Mouse (Mus musculus) MEL (cell line): Measurements from ENCODE around the gene Epha2. TPM values are rescaled to one million over a fixed set of nuclear protein-coding genes. Genes with fewer than 3 reads are reported as not detected.

Source experiments
- DNase-seq: peaks from one replicate; pipeline ENCODE4 v3.0.0; 2011; ENCODE audit warnings: low read depth, low spot score
- H3K27ac ChIP-seq: 2 replicates; pipeline ENCODE4 v1.5.1; 2012; ENCODE audit warnings: low read depth, mild to moderate bottlenecking, control low read depth, low read length, moderate library complexity; ENCODE audit not compliant: control insufficient read depth
- H3K27me3 ChIP-seq, 2 experiments: fragments of 150-350 bp in 1 of 2; sonication (generic) in 1 of 2; 2 replicates each; pipeline ENCODE4 v1.6.1; 2012; ENCODE audit warnings: low read length in 2 of 2, mild to moderate bottlenecking in 2 of 2, improper control_type of control experiment in 1 of 2, moderate library complexity in 1 of 2; ENCODE audit not compliant: insufficient read depth in 2 of 2, control insufficient read depth in 1 of 2
- H3K36me3 ChIP-seq, 2 experiments: 2 replicates each; pipeline ENCODE4 v1.6.1; 2012 to 2014; ENCODE audit warnings: low read length in 2 of 2, improper control_type of control experiment in 1 of 2, inconsistent platforms in 1 of 2, mild to moderate bottlenecking in 1 of 2; ENCODE audit not compliant: insufficient read depth in 2 of 2, control insufficient read depth in 1 of 2
- H3K4me1 ChIP-seq, 2 experiments: fragments of 150-350 bp in 1 of 2; sonication (generic) in 1 of 2; 2 replicates each; pipeline ENCODE4 v1.6.1; 2012; ENCODE audit warnings: low read length in 2 of 2, improper control_type of control experiment in 1 of 2, mild to moderate bottlenecking in 1 of 2; ENCODE audit not compliant: insufficient read depth in 2 of 2, control insufficient read depth in 1 of 2
- H3K4me3 ChIP-seq, 2 experiments: fragments of 150-350 bp in 1 of 2; sonication (generic) in 1 of 2; 2 replicates each; pipeline ENCODE4 v1.5.1; 2012; ENCODE audit warnings: low read depth in 2 of 2, low read length in 2 of 2, mild to moderate bottlenecking in 2 of 2, moderate library complexity in 2 of 2, control low read depth in 1 of 2, improper control_type of control experiment in 1 of 2; ENCODE audit not compliant: control insufficient read depth in 1 of 2, insufficient read depth in 1 of 2
- H3K79me2 ChIP-seq: 2 replicates; pipeline ENCODE4 v1.6.1; 2012; ENCODE audit warnings: mild to moderate bottlenecking, low read length, moderate library complexity; ENCODE audit not compliant: control insufficient read depth, poor library complexity, insufficient read depth
- H3K9ac ChIP-seq: 2 replicates; pipeline ENCODE4 v1.6.1; 2012; ENCODE audit warnings: low read depth, mild to moderate bottlenecking, control low read depth, low read length, moderate library complexity; ENCODE audit not compliant: control insufficient read depth, poor library complexity, severe bottlenecking
- H3K9me3 ChIP-seq: fragments of 150-350 bp; sonication (generic); replicated peaks from 2 replicates; pipeline ENCODE4 v1.6.1; 2012; ENCODE audit warnings: mild to moderate bottlenecking, low read length, improper control_type of control experiment, moderate library complexity; ENCODE audit not compliant: insufficient read depth
- BHLHE40 ChIP-seq: IDR thresholded peaks from 2 replicates; pipeline ENCODE4 v1.6.1; 2012; ENCODE audit warnings: low read depth, mild to moderate bottlenecking, inconsistent platforms, low read length, improper control_type of control experiment, borderline replicate concordance
- CHD1 ChIP-seq: IDR thresholded peaks from 2 replicates; pipeline ENCODE4 v1.6.1; 2012; ENCODE audit warnings: low read depth, mild to moderate bottlenecking, inconsistent platforms, low read length, improper control_type of control experiment
- EP300 ChIP-seq, 2 experiments: IDR thresholded peaks; 2 replicates each; pipeline ENCODE4 v1.6.1; 2011; ENCODE audit warnings: improper control_type of control experiment in 2 of 2, low read length in 2 of 2, low read depth in 1 of 2, mild to moderate bottlenecking in 1 of 2
- ETS1 ChIP-seq: IDR thresholded peaks from 2 replicates; pipeline ENCODE4 v1.6.1; 2012; ENCODE audit warnings: low read depth, mild to moderate bottlenecking, inconsistent platforms, low read length, improper control_type of control experiment, moderate library complexity
- GATA1 ChIP-seq: IDR thresholded peaks from 2 replicates; pipeline ENCODE4 v1.6.1; 2011; ENCODE audit warnings: low read depth, low read length, improper control_type of control experiment
- HCFC1 ChIP-seq: IDR thresholded peaks from 2 replicates; pipeline ENCODE4 v1.6.1; 2012; ENCODE audit warnings: low read depth, mild to moderate bottlenecking, inconsistent platforms, low read length, improper control_type of control experiment, moderate library complexity
- MAZ ChIP-seq: IDR thresholded peaks from 2 replicates; pipeline ENCODE4 v1.6.1; 2012; ENCODE audit warnings: low read depth, mild to moderate bottlenecking, inconsistent platforms, low read length, improper control_type of control experiment
- MXI1 ChIP-seq: IDR thresholded peaks from 2 replicates; pipeline ENCODE4 v1.6.1; 2011; ENCODE audit warnings: mild to moderate bottlenecking, low read depth, low read length, improper control_type of control experiment
- MYB ChIP-seq: IDR thresholded peaks from 2 replicates; pipeline ENCODE4 v1.6.1; 2011; ENCODE audit warnings: mild to moderate bottlenecking, low read depth, low read length, improper control_type of control experiment
- MYC ChIP-seq: IDR thresholded peaks from 2 replicates; pipeline ENCODE4 v1.6.1; 2011; ENCODE audit warnings: low read depth, mild to moderate bottlenecking, low read length, improper control_type of control experiment, moderate library complexity
- NRF1 ChIP-seq: IDR thresholded peaks from 2 replicates; pipeline ENCODE4 v1.6.1; 2014; ENCODE audit warnings: low read depth, mild to moderate bottlenecking, inconsistent platforms, low read length, improper control_type of control experiment, moderate library complexity; ENCODE audit not compliant: poor library complexity, insufficient read depth, severe bottlenecking
- POLR2A ChIP-seq, 2 experiments: IDR thresholded peaks; 2 replicates each; pipeline ENCODE4 v1.6.1; 2011 to 2012; ENCODE audit warnings: low read length in 2 of 2, mild to moderate bottlenecking in 2 of 2, control low read depth in 1 of 2, improper control_type of control experiment in 1 of 2, low read depth in 1 of 2, moderate library complexity in 1 of 2; ENCODE audit not compliant: control insufficient read depth in 1 of 2, insufficient read depth in 1 of 2, poor library complexity in 1 of 2
- RCOR1 ChIP-seq: IDR thresholded peaks from 2 replicates; pipeline ENCODE4 v1.6.1; 2012; ENCODE audit warnings: low read depth, mild to moderate bottlenecking, inconsistent platforms, low read length, improper control_type of control experiment
- TAL1 ChIP-seq: IDR thresholded peaks from 2 replicates; pipeline ENCODE4 v1.6.1; 2012; ENCODE audit warnings: mild to moderate bottlenecking, inconsistent platforms, low read length, moderate library complexity, mixed read lengths
- TBP ChIP-seq: IDR thresholded peaks from 2 replicates; pipeline ENCODE4 v1.8.0; 2011; ENCODE audit warnings: low read depth, low read length, improper control_type of control experiment
- TCF12 ChIP-seq: IDR thresholded peaks from 2 replicates; pipeline ENCODE4 v1.6.1; 2014; ENCODE audit warnings: low read depth, mild to moderate bottlenecking, inconsistent platforms, low read length, improper control_type of control experiment, moderate library complexity
- UBTF ChIP-seq: IDR thresholded peaks from 2 replicates; pipeline ENCODE4 v1.6.1; 2012; ENCODE audit warnings: low read depth, mild to moderate bottlenecking, inconsistent platforms, low read length, improper control_type of control experiment, moderate library complexity, borderline replicate concordance; ENCODE audit not compliant: insufficient read depth
- polyA plus RNA-seq, 2 experiments: library from polyadenylated mRNA; stranded (reverse) in 1 of 2; unstranded in 1 of 2; fragments of >175 nt in 1 of 2; fragments of >200 nt in 1 of 2; gene quantifications; 2 replicates each; pipeline versions ENCODE4 v1.2.1 to v1.2.4; 2012; ENCODE audit warnings: low replicate concordance in 2 of 2, low read depth in 1 of 2; ENCODE audit not compliant: insufficient read length in 2 of 2, insufficient read depth in 1 of 2, missing spikeins in 1 of 2
- total RNA-seq: library from RNA; depleted of rRNA; stranded (reverse); fragments of 300-350 nt; gene quantifications from 2 replicates; pipeline ENCODE4 v1.2.3, GENCODE M21; 2012

Epha2 gene
- total and polyA plus RNA-seq, 3 experiments = 2.3 to 5.9 TPM; not detected in 1

GRCm38 (mm10) chr4:141312513-141313131 is 11.6 kb downstream of the Epha2 start (continued):
- TF ChIP-seq MXI1 = peak; percentile 90
- TF ChIP-seq NRF1 = no peak
- TF ChIP-seq BHLHE40 = peak; percentile 76; the same call in 1 of the 2 replicates

GRCm38 (mm10) chr4:141313481-141313880 is 12.4 kb downstream of the Epha2 start:
- TF ChIP-seq RCOR1 = peak; percentile 60; the same call in 1 of the 2 replicates
- peak; percentile 78; the same call in 1 of the 2 replicates for TF ChIP-seq MAZ
- peak; percentile 12 to 62; a peak in 2 of 4 replicates for TF ChIP-seq EP300 (IDR thresholded peaks at IDR 0.05; ENCODE audit: low read depth in 1 of 2, low read length in 2 of 2)
- no peak for TF ChIP-seq NRF1
- TF ChIP-seq MYC = 0 out of 2 replicates have a peak, but pooled peaks have one; percentile 34
- TF ChIP-seq TCF12 = peak; percentile 50; the same call in 1 of the 2 replicates
- peak; percentile 55; the same call in 1 of the 2 replicates for TF ChIP-seq MXI1
- peak; percentile 65 for TF ChIP-seq GATA1
- 0 out of 4 replicates have a peak, but pooled peaks of 1 of the 2 experiments have one; percentile 13 for TF ChIP-seq POLR2A (IDR thresholded peaks at IDR 0.05; ENCODE audit: control insufficient read depth in 1 of 2, insufficient read depth in 1 of 2, low read depth in 1 of 2, low read length in 2 of 2, poor library complexity in 1 of 2)
- 0 out of 2 replicates have a peak, but pooled peaks have one; percentile 23 for TF ChIP-seq TBP
- TF ChIP-seq HCFC1 = 0 out of 2 replicates have a peak, but pooled peaks have one; percentile 33
- no peak for TF ChIP-seq UBTF
- TF ChIP-seq ETS1 = peak; percentile 56
- peak; percentile 62; the same call in 1 of the 2 replicates for TF ChIP-seq BHLHE40
- TF ChIP-seq TAL1 = no peak
- peaks cover 13 to 49% of the 10 kb centered on the region in 2 experiments for H3K4me1 ChIP-seq
- H3K9me3 ChIP-seq = no peaks in the 10 kb centered on the region
- peaks cover 0 to 29% of the 10 kb centered on the region in 2 experiments; a peak in 2 of 4 replicates for H3K36me3 ChIP-seq
- peak overlapping the region; percentile 43 for H3K9ac ChIP-seq
- H3K79me2 ChIP-seq = no peaks in the 10 kb centered on the region
- H3K4me3 ChIP-seq = peak overlapping the region; percentile 0 to 42
- DNase-seq = peak; percentile 75
- no peaks in the 10 kb centered on the region for H3K27me3 ChIP-seq
- H3K27ac ChIP-seq = peak overlapping the region; percentile 78

GRCm38 (mm10) chr4:141313924-141314323 is 12.9 kb downstream of the Epha2 start:
- peak overlapping the region; percentile 0 to 42; a peak in 3 of 4 replicates for H3K4me3 ChIP-seq
- peak; percentile 43 for DNase-seq
- peaks cover 0 to 29% of the 10 kb centered on the region in 2 experiments; a peak in 2 of 4 replicates for H3K36me3 ChIP-seq
- H3K27ac ChIP-seq = peak overlapping the region; percentile 78
- H3K9me3 ChIP-seq = no peaks in the 10 kb centered on the region
- TF ChIP-seq CHD1 = no peak
- TF ChIP-seq BHLHE40 = peak; percentile 17; the same call in 1 of the 2 replicates
- TF ChIP-seq MYB = no peak
- TF ChIP-seq MXI1 = peak; percentile 44; the same call in 1 of the 2 replicates
- 0 out of 2 replicates have a peak, but pooled peaks have one; percentile 3 for TF ChIP-seq RCOR1
- peak overlapping the region; percentile 43 for H3K9ac ChIP-seq
- no peaks in the 10 kb centered on the region for H3K27me3 ChIP-seq
- H3K4me1 ChIP-seq = peaks cover 13 to 49% of the 10 kb centered on the region in 2 experiments
- no peaks in the 10 kb centered on the region for H3K79me2 ChIP-seq
